Mouse (Mus musculus): ENCODE measurements around the gene Pdzd11.

DNA sequence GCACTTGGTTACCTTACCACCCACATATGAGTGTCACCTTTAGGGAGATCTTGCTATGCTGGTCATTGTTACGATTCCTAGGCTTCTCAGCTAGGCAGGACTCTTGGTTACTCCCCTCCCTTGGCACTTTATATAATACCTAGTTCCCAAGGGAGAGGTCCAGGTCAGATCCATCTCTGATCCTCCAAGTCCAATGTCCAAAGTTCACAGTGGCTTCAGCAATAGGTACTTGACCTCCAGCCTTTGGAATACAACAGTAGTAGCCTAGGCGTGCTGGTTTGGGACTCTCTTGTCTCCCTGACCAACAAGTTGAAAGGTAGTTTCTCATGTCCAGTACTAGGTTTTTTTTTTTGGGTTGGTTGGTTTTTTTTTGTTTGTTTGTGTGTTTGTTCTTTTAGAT lies 2.7 kb upstream of the Pdzd11 start:
- TF ChIP-seq POLR2AphosphoS2 (IDR thresholded peaks at IDR 0.05; ENCODE audit: insufficient read length, low read depth) = no peak
- no peak for TF ChIP-seq E2F4 (IDR thresholded peaks at IDR 0.05; ENCODE audit: insufficient read depth)
- no peak for TF ChIP-seq TCF12 (IDR thresholded peaks at IDR 0.05; ENCODE audit: insufficient read depth, poor library complexity, severe bottlenecking)
- no peak for TF ChIP-seq MYOG (IDR thresholded peaks at IDR 0.05; ENCODE audit: control insufficient read depth in 1 of 3, insufficient read depth in 1 of 3, insufficient read length in 2 of 3, low read depth in 2 of 3)
- TF ChIP-seq USF1 (IDR thresholded peaks at IDR 0.05; ENCODE audit: low read depth) = no peak
